Mouse (Mus musculus): ENCODE measurements at regions not wholly inside any gene's neighbourhood (a gene's known extent, or its start where the extent isn't known, plus 50 kb on each side); places are given as distances from the start of the nearest gene placed in this dataset.
A peak's percentile ranks its signal among the peaks of the same experiment; 100 is the strongest.

GRCm38 (mm10) chr14:72942571-72942970 lies 106.3 kb downstream of the Cysltr2 start:
- no peak for DNase-seq

GRCm38 (mm10) chr14:72939067-72939393 lies 109.9 kb downstream of the Cysltr2 start:
- no peak for DNase-seq

- DNase-seq: no peak
Observed at GRCm38 (mm10) chr14:72938382-72939066, 110.4 kb downstream of the Cysltr2 start.

GRCm38 (mm10) chr14:72933598-72933997 lies 115.3 kb downstream of the Cysltr2 start:
- no peak for DNase-seq

- no peak for DNase-seq
Observed at GRCm38 (mm10) chr14:72932296-72932695, 116.6 kb downstream of the Cysltr2 start.

- no peak for DNase-seq
Observed at GRCm38 (mm10) chr14:72901171-72901926, 147.6 kb downstream of the Cysltr2 start.

GRCm38 (mm10) chr14:72899630-72900029 lies 149.3 kb downstream of the Cysltr2 start:
- DNase-seq: no peak

GRCm38 (mm10) chr14:72892316-72892715 lies 156.6 kb downstream of the Cysltr2 start:
- no peak for DNase-seq

GRCm38 (mm10) chr14:72889663-72890062 lies 159.3 kb downstream of the Cysltr2 start:
- no peak for DNase-seq

- no peak for DNase-seq
Observed at GRCm38 (mm10) chr14:72887470-72888071, 161.3 kb downstream of the Cysltr2 start.

- no peak for DNase-seq
Observed at GRCm38 (mm10) chr14:72886935-72887369, 162.0 kb downstream of the Cysltr2 start.

GRCm38 (mm10) chr14:72885824-72886223 lies 163.1 kb downstream of the Cysltr2 start:
- no peak for DNase-seq

- DNase-seq: no peak
Observed at GRCm38 (mm10) chr14:72884561-72884960, 164.4 kb downstream of the Cysltr2 start.

GRCm38 (mm10) chr14:72877132-72877531 lies 167.3 kb upstream of the Fndc3a start:
- no peak for DNase-seq

- no peak for DNase-seq
Observed at GRCm38 (mm10) chr14:72873494-72873893, 163.7 kb upstream of the Fndc3a start.

- DNase-seq: peak in 1 of 2 experiments; percentile 1
Observed at GRCm38 (mm10) chr14:72869188-72869749, 159.5 kb upstream of the Fndc3a start.

GRCm38 (mm10) chr14:72866896-72867295 lies 157.1 kb upstream of the Fndc3a start:
- DNase-seq: no peak

- DNase-seq: no peak
Observed at GRCm38 (mm10) chr14:72865531-72865930, 155.7 kb upstream of the Fndc3a start.

GRCm38 (mm10) chr14:72864792-72865191 lies 155.0 kb upstream of the Fndc3a start:
- no peak for DNase-seq

GRCm38 (mm10) chr14:72864130-72864529 lies 154.3 kb upstream of the Fndc3a start:
- no peak for DNase-seq

GRCm38 (mm10) chr14:72862806-72863526 lies 153.2 kb upstream of the Fndc3a start:
- DNase-seq: no peak

- DNase-seq: no peak
Observed at GRCm38 (mm10) chr14:72854226-72854625, 144.4 kb upstream of the Fndc3a start.

- DNase-seq: no peak
Observed at GRCm38 (mm10) chr14:72853104-72853503, 143.3 kb upstream of the Fndc3a start.

All from cerebellum, adult 18-20 months (tissue).